36 mouse cellular contexts compared by ENCODE assay signal in genomic region chr3:141160986-141161385, GRCm38 (mm10). TPM values are rescaled to one million over a fixed set of nuclear protein-coding genes. Genes with fewer than 3 reads are reported as not detected.
DNase-seq lines count a peak whose midpoint lies in the region; ATAC-seq and TF ChIP-seq lines count a peak whose summit lies in the region.
"Had no signal": no experiment of that assay in that cellular context is flagged by ENCODE, and none has a peak within 500 bp of the region (broad histone marks: within the 10 kb centered on the region; RNA-seq: fewer than 3 reads in every experiment).

No protein-coding gene starts in this region.

- H3K4me3 ChIP-seq in layer of hippocampus, adult 2 months: no peak overlapping the region
- no peak overlapping the region for H3K4me3 ChIP-seq in liver, adult 2 months (ENCODE audit: insufficient read depth, low read depth, low read length)
- no peak overlapping the region for H3K4me3 ChIP-seq in liver, embryonic 11.5 days (ENCODE audit: low read depth, low read length)
- no peak overlapping the region for H3K4me3 ChIP-seq in hindbrain, postnatal 0 days (ENCODE audit: low read length)
- H3K4me3 ChIP-seq: embryonic facial prominence, embryonic 10.5 days; embryonic facial prominence, embryonic 13.5 days; erythroblast, embryonic 14.5 days; forebrain, embryonic 12.5 days; gastrocnemius, adult 2 months; hindbrain, embryonic 12.5 days; hindbrain, embryonic 15.5 days had no signal

- peak; percentile 4 to 9 for DNase-seq in layer of hippocampus, adult 2 months (ENCODE audit: low spot score in 2 of 2)
- no peak for DNase-seq in layer of hippocampus, postnatal 10 days (ENCODE audit: low spot score in 2 of 2)
- peak; percentile 51 for DNase-seq in liver, adult 2 months (ENCODE audit: extremely low read depth, low read depth, low spot score)
- no peak for DNase-seq in liver, embryonic 11.5 days (ENCODE audit: low spot score)
- DNase-seq in Muller cell, postnatal 12 days (ENCODE audit: inconsistent ontology term): peak; percentile 42
- peak; percentile 8 for DNase-seq in brain, embryonic 14.5 days (ENCODE audit: low read depth)
- no peak for DNase-seq in hindbrain, postnatal 0 days (ENCODE audit: low spot score)
- DNase-seq: adrenal gland, postnatal 10 days; adrenal gland, postnatal 36 days; cerebellum, adult 11-12 months; cerebellum, adult 8-10 months; cerebellum, postnatal 10 days; cerebellum, postnatal 36 days; embryo, embryonic 11 days; gastrocnemius, adult 2 months; gastrocnemius, postnatal 14 days; heart, adult 11 months had no signal

- no peak overlapping the region for H3K9ac ChIP-seq in liver, adult 2 months (ENCODE audit: low read depth, low read length)
- no peak overlapping the region for H3K9ac ChIP-seq in liver, embryonic 11.5 days (ENCODE audit: low read depth, low read length)
- H3K9ac ChIP-seq in hindbrain, postnatal 0 days (replicated peaks; ENCODE audit: low read length): no peak overlapping the region
- H3K9ac ChIP-seq: embryonic facial prominence, embryonic 13.5 days; forebrain, embryonic 12.5 days; hindbrain, embryonic 12.5 days; hindbrain, embryonic 15.5 days had no signal

- H3K27ac ChIP-seq in layer of hippocampus, adult 2 months: no peak overlapping the region
- H3K27ac ChIP-seq in liver, adult 2 months (replicated peaks; ENCODE audit: insufficient read depth, low read depth, low read length): no peak overlapping the region
- no peak overlapping the region for H3K27ac ChIP-seq in liver, embryonic 11.5 days (ENCODE audit: low read depth, low read length)
- no peak overlapping the region for H3K27ac ChIP-seq in hindbrain, postnatal 0 days
- H3K27ac ChIP-seq: embryonic facial prominence, embryonic 10.5 days; embryonic facial prominence, embryonic 13.5 days; forebrain, embryonic 12.5 days; gastrocnemius, adult 2 months; hindbrain, embryonic 12.5 days; hindbrain, embryonic 15.5 days had no signal

- H3K79me2 ChIP-seq in liver, adult 2 months (ENCODE audit: control insufficient read depth, insufficient read depth, low read length): no peaks in the 10 kb centered on the region

- TF ChIP-seq POLR2A in liver, adult 2 months (IDR thresholded peaks at IDR 0.05; ENCODE audit: extremely low read depth, insufficient read depth, low read length): no peak
- no peak for TF ChIP-seq POLR2A in brain, embryonic 14.5 days (IDR thresholded peaks at IDR 0.05; ENCODE audit: borderline replicate concordance, extremely low read depth, insufficient read depth, insufficient read length, poor library complexity, severe bottlenecking)

- TF ChIP-seq CTCF in layer of hippocampus, adult 2 months (conservative IDR thresholded peaks at IDR 0.05): no peak
- TF ChIP-seq CTCF in liver, adult 2 months (IDR thresholded peaks at IDR 0.05; ENCODE audit: low read depth, low read length): no peak
- TF ChIP-seq CTCF in brain, embryonic 14.5 days (IDR thresholded peaks at IDR 0.05; ENCODE audit: borderline replicate concordance, extremely low read depth, insufficient read depth, insufficient read length): no peak
- no peak for TF ChIP-seq CTCF in hindbrain, postnatal 0 days (IDR thresholded peaks at IDR 0.05; ENCODE audit: low read depth)

- no peak for ATAC-seq in liver, embryonic 11.5 days (replicated peaks; ENCODE audit: low FRiP score)
- ATAC-seq in hindbrain, postnatal 0 days: no peak
- ATAC-seq: CD4-positive, CD25-positive, alpha-beta regulatory T cell, adult 4 months; forebrain, embryonic 16.5 days; Patski had no signal

- H3K36me3 ChIP-seq in liver, adult 2 months (ENCODE audit: control insufficient read depth, insufficient read depth, low read length): no peaks in the 10 kb centered on the region
- no peaks in the 10 kb centered on the region for H3K36me3 ChIP-seq in liver, embryonic 11.5 days (ENCODE audit: control insufficient read depth, insufficient read depth, low read length)
- H3K36me3 ChIP-seq in hindbrain, postnatal 0 days (ENCODE audit: insufficient read depth, low read length): no peaks in the 10 kb centered on the region
- H3K36me3 ChIP-seq: embryonic facial prominence, embryonic 10.5 days; embryonic facial prominence, embryonic 13.5 days; forebrain, embryonic 12.5 days; hindbrain, embryonic 12.5 days; hindbrain, embryonic 15.5 days had no signal

- H3K9me3 ChIP-seq in liver, embryonic 11.5 days (ENCODE audit: control insufficient read depth, low read length): no peaks in the 10 kb centered on the region
- H3K9me3 ChIP-seq in hindbrain, postnatal 0 days (ENCODE audit: low read length): no peaks in the 10 kb centered on the region
- H3K9me3 ChIP-seq: embryonic facial prominence, embryonic 10.5 days; embryonic facial prominence, embryonic 13.5 days; forebrain, embryonic 12.5 days; hindbrain, embryonic 12.5 days; hindbrain, embryonic 15.5 days had no signal

- no peak overlapping the region for H3K4me2 ChIP-seq in liver, embryonic 11.5 days
- H3K4me2 ChIP-seq in hindbrain, postnatal 0 days (ENCODE audit: low read depth, low read length): no peak overlapping the region
- H3K4me2 ChIP-seq: embryonic facial prominence, embryonic 13.5 days; forebrain, embryonic 12.5 days; heart, embryonic 11.5 days; hindbrain, embryonic 12.5 days; hindbrain, embryonic 15.5 days had no signal

- no peaks in the 10 kb centered on the region for H3K4me1 ChIP-seq in liver, adult 2 months (ENCODE audit: control insufficient read depth, insufficient read depth, low read length)
- H3K4me1 ChIP-seq in liver, embryonic 11.5 days (replicated peaks; ENCODE audit: control insufficient read depth, insufficient read depth, low read length): no peaks in the 10 kb centered on the region
- no peaks in the 10 kb centered on the region for H3K4me1 ChIP-seq in hindbrain, postnatal 0 days (ENCODE audit: insufficient read depth, low read length)
- H3K4me1 ChIP-seq: embryonic facial prominence, embryonic 10.5 days; embryonic facial prominence, embryonic 13.5 days; forebrain, embryonic 12.5 days; hindbrain, embryonic 12.5 days; hindbrain, embryonic 15.5 days had no signal

- no peaks in the 10 kb centered on the region; the same call in 1 of the 2 replicates for H3K27me3 ChIP-seq in liver, adult 2 months (ENCODE audit: control insufficient read depth, insufficient read depth, low read length)
- H3K27me3 ChIP-seq in liver, embryonic 11.5 days (replicated peaks; ENCODE audit: control insufficient read depth, insufficient read depth, low read length): no peaks in the 10 kb centered on the region
- H3K27me3 ChIP-seq in hindbrain, postnatal 0 days (ENCODE audit: insufficient read depth, low read length): no peaks in the 10 kb centered on the region
- H3K27me3 ChIP-seq: embryonic facial prominence, embryonic 13.5 days; forebrain, embryonic 12.5 days; hindbrain, embryonic 12.5 days; hindbrain, embryonic 15.5 days; Patski had no signal

RNA-seq across cellular contexts. Expression of gene Pdha2, which starts 51.2 kb away (rescaled TPM):
- not detected for total RNA-seq in layer of hippocampus, adult 2 months (2021)
- total RNA-seq in layer of hippocampus, postnatal 10 days (2021): not detected
- total RNA-seq in liver, adult 2 months (2014; rRNA removed): not detected in 2 replicates
- not detected in 2 replicates for polyA plus RNA-seq in liver, adult 2 months (2012; rRNA removed)
- polyA plus RNA-seq in liver, embryonic 11.5 days (2014; fragmentation: Nextera tagmentation; extraction: Ambion mirVana): not detected in 2 replicates
- 0.03 TPM in 1 of 2 replicates, not detected in the other for polyA plus RNA-seq in brain, embryonic 14.5 days (2012; rRNA removed)
- total RNA-seq in hindbrain, postnatal 0 days (2014; rRNA removed): not detected in 2 replicates
- not detected in 2 replicates for polyA plus RNA-seq in hindbrain, postnatal 0 days (2015; fragmentation: Nextera tagmentation; extraction: Ambion mirVana)
- total RNA-seq: adrenal gland, adult 18-20 months; adrenal gland, postnatal 10 days; adrenal gland, postnatal 36 days; gastrocnemius, adult 2 months; gastrocnemius, postnatal 14 days; gastrocnemius, postnatal 4 days; heart, adult 8-10 months; heart, postnatal 25 days; hematopoietic stem cell, adult 5-6 weeks had no signal
- polyA plus RNA-seq: CD4-positive, CD25-positive, alpha-beta regulatory T cell, adult 4 months; cortical plate, adult 2 months; embryonic facial prominence, embryonic 10.5 days; embryonic facial prominence, embryonic 13.5 days; erythroblast, embryonic 14.5 days; forebrain, embryonic 12.5 days; forebrain, embryonic 16.5 days; frontal cortex, adult 2 months; heart, embryonic 11.5 days; heart, embryonic 14.5 days; heart, postnatal 0 days; hindbrain, embryonic 12.5 days; hindbrain, embryonic 15.5 days; Patski had no signal

Comparison
In these comparisons a context has a peak if more than half of its experiments do, and no peak if none do; other contexts are left out.
1. DNase-seq: peak in layer of hippocampus, adult 2 months (2 of 2), liver, adult 2 months (single experiment), Muller cell, postnatal 12 days (single experiment) and brain, embryonic 14.5 days (single experiment); none in layer of hippocampus, postnatal 10 days (0 of 2), liver, embryonic 11.5 days (single experiment) and hindbrain, postnatal 0 days (single experiment).